Mouse (Mus musculus): Measurements from ENCODE around the gene Irf7. TPM values are rescaled to one million over a fixed set of nuclear protein-coding genes. Genes with fewer than 3 reads are reported as not detected.

Gene Irf7
- total RNA-seq (2022) = 1 to 10 TPM; 1.7 to 2.4 (median 2.1) TPM

GRCm38 (mm10) chr7:141265739-141266561 is at the start of gene Irf7:
TSS of gene Irf7 (minus strand) at chr7:141266481.
- peak; percentile 76 for DNase-seq (ENCODE audit: low spot score)

GRCm38 (mm10) chr7:141315974-141316373 is 49.7 kb upstream of the Irf7 start:
- DNase-seq (ENCODE audit: low spot score) = no peak

GRCm38 (mm10) chr7:141315076-141315475 is 48.8 kb upstream of the Irf7 start:
- DNase-seq (ENCODE audit: low spot score) = no peak

GRCm38 (mm10) chr7:141314416-141314815 is 48.1 kb upstream of the Irf7 start:
- no peak for DNase-seq (ENCODE audit: low spot score)

GRCm38 (mm10) chr7:141304537-141304936 is 38.3 kb upstream of the Irf7 start:
- DNase-seq (ENCODE audit: low spot score) = no peak

- no peak for DNase-seq (ENCODE audit: low spot score)
These were observed 36.5 kb upstream of the Irf7 start for GRCm38 (mm10) chr7:141302702-141303268.

- DNase-seq (ENCODE audit: low spot score) = no peak
These were observed 35.1 kb upstream of the Irf7 start for GRCm38 (mm10) chr7:141301386-141301785.

GRCm38 (mm10) chr7:141299175-141299574 is 32.9 kb upstream of the Irf7 start:
- DNase-seq (ENCODE audit: low spot score) = no peak

- no peak for DNase-seq (ENCODE audit: low spot score)
These were observed 31.8 kb upstream of the Irf7 start for GRCm38 (mm10) chr7:141297926-141298650.

- no peak for DNase-seq (ENCODE audit: low spot score)
These were observed 28.2 kb upstream of the Irf7 start for GRCm38 (mm10) chr7:141294479-141294878.

GRCm38 (mm10) chr7:141293852-141294471 is 27.7 kb upstream of the Irf7 start:
- no peak for DNase-seq (ENCODE audit: low spot score)

- DNase-seq (ENCODE audit: low spot score) = no peak
These were observed 26.5 kb upstream of the Irf7 start for GRCm38 (mm10) chr7:141292583-141293388.

- DNase-seq (ENCODE audit: low spot score) = no peak
These were observed 25.8 kb upstream of the Irf7 start, which contains the start of gene Drd4 for GRCm38 (mm10) chr7:141291921-141292582. TSS of gene Drd4 (plus strand) at chr7:141292006.

GRCm38 (mm10) chr7:141288042-141288441 is 21.8 kb upstream of the Irf7 start:
- no peak for DNase-seq (ENCODE audit: low spot score)

GRCm38 (mm10) chr7:141282756-141283155 is 16.5 kb upstream of the Irf7 start:
- no peak for DNase-seq (ENCODE audit: low spot score)

- no peak for DNase-seq (ENCODE audit: low spot score)
These were observed 15.2 kb upstream of the Irf7 start for GRCm38 (mm10) chr7:141281442-141281841.

- no peak for DNase-seq (ENCODE audit: low spot score)
These were observed 12.7 kb upstream of the Irf7 start, which contains the start of gene Sct for GRCm38 (mm10) chr7:141278766-141279590. TSS of gene Sct (minus strand) at chr7:141279133.

- no peak for DNase-seq (ENCODE audit: low spot score)
These were observed 11.7 kb upstream of the Irf7 start for GRCm38 (mm10) chr7:141277701-141278678.
